Mouse (Mus musculus) stomach, postnatal 0 days (tissue): ENCODE data around the gene Zbtb16. TPM values are rescaled to one million over a fixed set of nuclear protein-coding genes. Genes with fewer than 3 reads are reported as not detected.

ENCODE experiments used
- ATAC-seq: fragments of 200-750 bp; cut with Nextera tagmentation; 2 replicates; pipeline ENCODE4 v1.8.0; 2017; ENCODE audit not compliant: low FRiP score, low TSS enrichment
- DNase-seq: peaks from one replicate; pipeline ENCODE4 v3.0.0-alpha.2; 2016; ENCODE audit warnings: low spot score
- H3K27ac ChIP-seq: fragments of 300-500 bp; sonication (generic); replicated peaks from 2 replicates; pipeline ENCODE4 v1.5.1; 2014; ENCODE audit warnings: mild to moderate bottlenecking, control low read depth
- H3K27me3 ChIP-seq: fragments of 300-500 bp; sonication (generic); 2 replicates; pipeline ENCODE4 v1.6.1; 2014; ENCODE audit warnings: low read length; ENCODE audit not compliant: control insufficient read depth, insufficient read depth
- H3K36me3 ChIP-seq: fragments of 300-500 bp; sonication (generic); 2 replicates; pipeline ENCODE4 v1.6.1; 2014; ENCODE audit warnings: low read length, mixed read lengths; ENCODE audit not compliant: control insufficient read depth, insufficient read depth
- H3K4me1 ChIP-seq: fragments of 300-500 bp; sonication (generic); replicated peaks from 2 replicates; pipeline ENCODE4 v1.6.1; 2014; ENCODE audit warnings: antibody characterized with exemption; ENCODE audit not compliant: control insufficient read depth, insufficient read depth
- H3K4me2 ChIP-seq: fragments of 300-500 bp; sonication (generic); replicated peaks from 2 replicates; pipeline ENCODE4 v1.6.1; 2014; ENCODE audit warnings: low read depth, mild to moderate bottlenecking, control low read depth, moderate library complexity
- H3K4me3 ChIP-seq: fragments of 300-500 bp; sonication (generic); 2 replicates; pipeline ENCODE4 v1.5.1; 2014; ENCODE audit warnings: low read depth, low read length, control low read depth
- H3K9ac ChIP-seq: fragments of 300-500 bp; sonication (generic); 2 replicates; pipeline ENCODE4 v1.6.1; 2014; ENCODE audit warnings: mild to moderate bottlenecking, low read length, control low read depth, mixed read lengths
- H3K9me3 ChIP-seq: fragments of 300-500 bp; sonication (generic); 2 replicates; pipeline ENCODE4 v1.6.1; 2016; ENCODE audit warnings: low read length; ENCODE audit not compliant: control insufficient read depth
- CTCF ChIP-seq: IDR thresholded peaks from 2 replicates; pipeline ENCODE4 v1.5.1; 2016; ENCODE audit warnings: antibody characterized with exemption, low read depth, mild to moderate bottlenecking, moderate library complexity
- EP300 ChIP-seq: optimal IDR thresholded peaks from 2 replicates; pipeline ENCODE3; 2016; ENCODE audit warnings: antibody characterized with exemption
- WGBS: fragments of 180-500 bp; shearing (Covaris S2); extraction: QIAGEN DNeasy Blood & Tissue Kit; methylation state at CpG from one replicate; pipeline ENCODE4 v1.1.7; 2014; 5-methylcytosine and 5-hydroxymethylcytosine counted together
- polyA plus RNA-seq: library from polyadenylated mRNA; unstranded; fragments of >200 nt; fragmentation: Nextera tagmentation; extraction: Ambion mirVana; gene quantifications from 2 replicates; pipeline ENCODE4 v1.2.1, GENCODE M21; 2015

Gene Zbtb16
- polyA plus RNA-seq, 1 experiment from 2014 or later = 1.7 TPM

DNA sequence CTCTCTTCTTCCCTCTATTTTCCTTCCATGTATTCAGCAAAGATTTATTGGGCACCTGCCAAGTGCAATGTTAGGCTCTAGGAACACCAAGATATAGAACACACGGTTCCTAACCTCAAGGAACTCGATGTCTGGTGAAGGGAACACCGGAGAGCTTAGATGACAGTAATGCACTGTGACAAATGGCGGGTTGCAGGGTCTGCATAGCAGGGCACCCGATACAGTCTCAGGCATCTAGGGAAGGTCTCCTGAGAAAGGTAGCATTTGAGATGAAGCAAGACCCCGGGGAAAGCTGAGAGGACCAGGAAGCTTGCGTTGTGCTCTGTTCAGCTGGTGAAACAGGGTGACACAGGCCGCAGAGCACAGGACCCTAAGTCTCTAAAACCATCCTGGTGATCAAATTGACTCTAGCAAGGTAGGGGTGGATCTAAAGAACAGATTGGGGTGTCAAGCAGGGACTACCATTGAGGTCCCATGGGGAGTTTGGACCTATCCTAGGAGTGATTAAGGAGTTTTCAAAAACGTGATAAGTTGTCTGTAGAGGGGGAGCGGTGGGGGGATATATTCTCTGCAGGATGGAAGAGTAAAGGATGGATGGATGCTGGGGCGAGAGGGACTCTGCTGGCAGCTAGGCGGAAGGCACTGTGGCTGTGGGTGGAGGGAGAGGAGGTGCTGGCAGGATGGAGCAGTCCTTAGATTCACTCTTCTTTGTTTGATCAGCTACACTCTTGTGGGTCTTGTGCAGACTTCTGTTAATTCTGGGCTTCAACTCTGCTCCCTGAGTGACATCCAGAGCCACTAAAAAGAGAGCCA lies 187.5 kb downstream of the Zbtb16 start:
- Histone ChIP-seq H3K27ac (peak overlapping the region; percentile 76), H3K27me3 (no peaks in the 10 kb centered on the region), H3K9ac (peak overlapping the region; percentile 52; the same call in 1 of the 2 replicates), H3K36me3 (no peaks in the 10 kb centered on the region), H3K4me2 (peak overlapping the region; percentile 57), H3K9me3 (no peaks in the 10 kb centered on the region), H3K4me1 (no peaks in the 10 kb centered on the region; the same call in 1 of the 2 replicates), H3K4me3 (peak overlapping the region; percentile 32)
- ATAC-seq = peak; percentile 8; the same call in 1 of the 2 replicates
- no peak for TF ChIP-seq EP300
- no peak for TF ChIP-seq CTCF
- DNase-seq = peak; percentile 18
- 54% methylated on average over 12 of the region's 12 CpGs for WGBS

DNA sequence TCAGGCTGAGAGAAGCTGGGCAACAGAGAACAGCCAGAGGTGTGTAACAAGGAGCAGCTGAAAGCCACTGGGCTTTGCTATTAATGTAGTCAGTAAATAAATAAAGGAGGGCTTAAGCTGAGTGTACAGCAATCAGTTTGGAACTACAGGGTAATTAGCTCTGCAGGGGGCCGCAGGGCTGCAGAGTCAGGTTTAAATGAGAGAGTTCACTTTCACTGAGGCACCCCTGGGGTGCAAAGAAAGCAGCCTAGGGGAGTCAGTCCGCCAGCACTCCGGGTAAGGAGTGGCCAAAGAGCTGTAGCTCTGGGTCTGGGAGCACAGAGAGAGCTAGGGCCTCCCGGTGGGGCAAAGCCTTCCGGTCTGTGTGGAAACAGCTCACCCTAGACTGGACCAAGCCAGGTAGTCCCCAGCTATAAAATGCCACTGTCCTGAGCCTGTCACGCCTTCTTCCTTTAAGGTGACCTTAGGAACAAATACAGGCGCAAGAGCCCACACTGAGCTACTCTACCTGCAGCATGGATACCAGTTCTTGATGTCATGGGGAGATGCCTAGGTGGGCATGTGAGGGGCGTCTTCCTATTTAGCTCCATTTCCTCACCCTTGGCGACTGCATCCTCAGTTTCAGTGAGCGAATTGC lies 188.3 kb downstream of the Zbtb16 start:
- 48% methylated on average over 10 of the region's 10 CpGs for WGBS
- no peak for ATAC-seq
- Histone ChIP-seq H3K9me3 (no peaks in the 10 kb centered on the region), H3K4me1 (no peaks in the 10 kb centered on the region; the same call in 1 of the 2 replicates), H3K27me3 (no peaks in the 10 kb centered on the region), H3K36me3 (no peaks in the 10 kb centered on the region), H3K4me3 (no peak overlapping the region), H3K4me2 (peak overlapping the region; percentile 57; the same call in 1 of the 2 replicates), H3K9ac (no peak overlapping the region; the same call in 1 of the 2 replicates), H3K27ac (no peak overlapping the region; the same call in 1 of the 2 replicates)
- DNase-seq = peak; percentile 27
- TF ChIP-seq CTCF (no peak), EP300 (no peak)

GRCm38 (mm10) chr9:48646781-48647647 lies 189.0 kb downstream of the Zbtb16 start:
- ATAC-seq (no peak), DNase-seq (peak; percentile 14)
- no peak overlapping the region for H3K4me2 ChIP-seq
- 71% methylated on average over 16 of the region's 16 CpGs for WGBS
- H3K27ac ChIP-seq = 0 out of 2 replicates have a peak overlapping the region, but pooled peaks have one; percentile 18
- H3K9ac ChIP-seq = no peak overlapping the region; the same call in 1 of the 2 replicates
- TF ChIP-seq EP300 (no peak), CTCF (no peak)
- H3K4me3 ChIP-seq = no peak overlapping the region
- no peaks in the 10 kb centered on the region for H3K36me3 ChIP-seq
- H3K27me3 ChIP-seq = no peaks in the 10 kb centered on the region
- H3K9me3 ChIP-seq = no peaks in the 10 kb centered on the region
- no peaks in the 10 kb centered on the region; the same call in 1 of the 2 replicates for H3K4me1 ChIP-seq

DNA sequence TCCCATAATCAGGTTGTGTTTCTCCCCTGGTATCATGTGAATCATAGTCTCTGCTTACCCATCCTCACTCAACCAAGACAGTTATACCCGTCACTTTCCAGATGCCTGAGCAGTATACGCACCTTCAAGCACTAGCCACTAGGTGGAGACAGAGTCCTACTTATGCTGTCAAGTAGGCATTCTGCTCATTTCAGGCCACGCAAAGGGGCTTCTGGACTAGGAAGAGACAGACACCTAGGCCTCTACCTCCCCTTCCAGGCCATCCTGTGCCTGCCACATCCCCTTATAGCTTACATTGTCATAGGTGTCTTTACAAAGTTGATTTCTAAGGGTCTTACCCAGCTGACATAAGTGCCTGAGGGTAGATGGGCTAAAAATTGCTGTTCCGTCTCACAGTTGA lies 189.8 kb downstream of the Zbtb16 start:
- Histone ChIP-seq H3K4me1 (no peaks in the 10 kb centered on the region; the same call in 1 of the 2 replicates), H3K9me3 (no peaks in the 10 kb centered on the region), H3K36me3 (no peaks in the 10 kb centered on the region), H3K4me3 (no peak overlapping the region), H3K4me2 (no peak overlapping the region), H3K27me3 (no peaks in the 10 kb centered on the region), H3K27ac (0 out of 2 replicates have a peak overlapping the region, but pooled peaks have one; percentile 18), H3K9ac (no peak overlapping the region)
- peak; percentile 40; the same call in 1 of the 2 replicates for ATAC-seq
- TF ChIP-seq EP300 = no peak
- TF ChIP-seq CTCF = peak; percentile 100
- WGBS = 26% methylated on average over 4 of the region's 4 CpGs
- DNase-seq = peak; percentile 65

DNA sequence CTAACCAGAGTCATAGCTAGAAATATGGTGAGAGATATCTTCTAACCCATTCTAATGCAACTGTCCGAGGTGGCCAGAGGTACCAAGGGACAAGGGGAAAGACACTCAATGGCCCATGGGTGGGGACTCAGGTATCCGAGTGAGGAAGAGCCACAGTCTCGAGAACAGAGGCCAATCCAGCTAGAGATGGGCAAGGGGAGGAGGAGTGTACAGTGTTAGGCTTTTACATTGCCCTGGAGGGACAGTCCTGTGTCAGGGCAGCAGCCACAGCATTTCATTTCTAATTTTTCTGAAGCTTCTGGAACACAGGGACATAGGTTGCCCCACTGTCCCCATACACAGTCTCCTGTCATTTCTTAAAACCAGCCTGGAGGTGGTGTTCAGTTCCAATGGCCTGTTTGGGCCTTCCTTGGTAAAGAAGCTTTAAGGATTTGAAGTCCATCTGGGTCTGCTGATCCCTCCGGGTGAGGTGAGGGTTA lies 190.3 kb downstream of the Zbtb16 start:
- Histone ChIP-seq H3K27me3 (no peaks in the 10 kb centered on the region), H3K9me3 (no peaks in the 10 kb centered on the region), H3K27ac (no peak overlapping the region), H3K4me1 (no peaks in the 10 kb centered on the region; the same call in 1 of the 2 replicates), H3K4me3 (no peak overlapping the region), H3K9ac (no peak overlapping the region), H3K36me3 (no peaks in the 10 kb centered on the region), H3K4me2 (no peak overlapping the region)
- no peak for TF ChIP-seq CTCF
- no peak for TF ChIP-seq EP300
- ATAC-seq (no peak), DNase-seq (no peak)
- WGBS = 55% methylated on average over 4 of the region's 4 CpGs
